Mouse (Mus musculus) hindbrain, embryonic 10.5 days (tissue): Measurements from ENCODE around the gene Gse1. TPM values are rescaled to one million over a fixed set of nuclear protein-coding genes. Genes with fewer than 3 reads are reported as not detected.

Source experiments
- DNase-seq: peaks from one replicate; pipeline ENCODE4 v3.0.0-alpha.2; 2017; ENCODE audit warnings: low spot score
- H3K27ac ChIP-seq: fragments of 300-500 bp; sonication (generic); 2 replicates; pipeline ENCODE4 v1.5.1; 2016; ENCODE audit warnings: mild to moderate bottlenecking, moderate library complexity
- H3K27me3 ChIP-seq: fragments of 300-500 bp; sonication (generic); 2 replicates; pipeline ENCODE4 v1.6.1; 2016; ENCODE audit warnings: mild to moderate bottlenecking; ENCODE audit not compliant: poor library complexity, insufficient read depth, severe bottlenecking
- H3K36me3 ChIP-seq: fragments of 300-500 bp; sonication (generic); 2 replicates; pipeline ENCODE4 v1.6.1; 2016; ENCODE audit warnings: mild to moderate bottlenecking, moderate library complexity
- H3K4me1 ChIP-seq: fragments of 300-500 bp; sonication (generic); replicated peaks from 2 replicates; pipeline ENCODE4 v1.6.1; 2016; ENCODE audit warnings: mild to moderate bottlenecking
- H3K4me3 ChIP-seq: fragments of 300-500 bp; sonication (generic); 2 replicates; pipeline ENCODE4 v1.5.1; 2016; ENCODE audit warnings: mild to moderate bottlenecking, moderate library complexity
- H3K9me3 ChIP-seq: fragments of 300-500 bp; sonication (generic); 2 replicates; pipeline ENCODE4 v1.6.1; 2016; ENCODE audit warnings: mild to moderate bottlenecking, moderate library complexity
- WGBS: fragments of 180-500 bp; shearing (Covaris S2); methylation state at CpG from one replicate; pipeline ENCODE4 v1.1.7; 2016; 5-methylcytosine and 5-hydroxymethylcytosine counted together
- polyA plus RNA-seq: library from polyadenylated mRNA; unstranded; fragments of >200 nt; fragmentation: Nextera tagmentation; extraction: Ambion mirVana; gene quantifications from 2 replicates; pipeline ENCODE4 v1.2.1, GENCODE M21; 2016

The Gse1 gene
- polyA plus RNA-seq, 1 experiment from 2014 or later, result 22.9 TPM

GRCm38 (mm10) chr8:120190810-120191413 lies 37.3 kb upstream of the Gse1 start:
- Histone ChIP-seq H3K27ac (peak overlapping the region; percentile 79), H3K9me3 (no peaks in the 10 kb centered on the region), H3K36me3 (no peaks in the 10 kb centered on the region), H3K27me3 (peaks cover 9% of the 10 kb centered on the region; the same call in 1 of the 2 replicates), H3K4me3 (peak overlapping the region; percentile 32), H3K4me1 (peaks cover 38% of the 10 kb centered on the region)
- WGBS, result 51% methylated on average over 20 of the region's 20 CpGs
- peak; percentile 53 for DNase-seq

- Histone ChIP-seq H3K4me1 (peaks cover 31% of the 10 kb centered on the region), H3K36me3 (no peaks in the 10 kb centered on the region), H3K27ac (peak overlapping the region; percentile 79), H3K9me3 (no peaks in the 10 kb centered on the region), H3K4me3 (no peak overlapping the region), H3K27me3 (peaks cover 7% of the 10 kb centered on the region; the same call in 1 of the 2 replicates)
- DNase-seq, result no peak
- WGBS, result 85% methylated on average over 5 of the region's 5 CpGs
Measured at GRCm38 (mm10) chr8:120191633-120192032, 36.6 kb upstream of the Gse1 start.

DNA sequence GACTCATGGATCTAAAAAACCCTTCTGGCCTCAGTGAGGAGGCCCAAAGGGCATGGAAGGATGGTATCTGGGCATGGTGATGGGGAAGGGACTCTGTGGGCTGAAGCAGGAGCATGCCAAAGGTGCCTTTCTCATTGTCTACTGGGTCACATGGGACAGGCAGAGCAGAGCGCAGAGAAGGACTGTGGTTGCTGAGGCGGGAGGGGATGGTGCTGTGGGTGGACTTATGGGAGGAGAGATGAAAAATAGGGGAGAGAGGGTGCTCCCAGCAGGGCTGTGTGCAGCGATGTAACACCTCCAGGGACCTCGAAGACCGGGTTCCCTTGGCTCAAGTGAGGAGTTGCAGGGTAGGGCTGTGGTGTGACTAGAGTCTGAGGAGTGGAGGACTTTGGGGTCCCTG lies 36.1 kb upstream of the Gse1 start:
- Histone ChIP-seq H3K36me3 (no peaks in the 10 kb centered on the region), H3K27ac (0 out of 2 replicates have a peak overlapping the region, but pooled peaks have one; percentile 17), H3K27me3 (peaks cover 7% of the 10 kb centered on the region; the same call in 1 of the 2 replicates), H3K9me3 (no peaks in the 10 kb centered on the region), H3K4me1 (peaks cover 26% of the 10 kb centered on the region), H3K4me3 (no peak overlapping the region)
- 94% methylated on average over 5 of the region's 5 CpGs for WGBS
- DNase-seq, result no peak

GRCm38 (mm10) chr8:120201351-120201750 lies 26.9 kb upstream of the Gse1 start:
- Histone ChIP-seq H3K4me1 (peaks cover 18% of the 10 kb centered on the region), H3K36me3 (no peaks in the 10 kb centered on the region), H3K27me3 (peaks cover 14% of the 10 kb centered on the region), H3K27ac (no peak overlapping the region), H3K4me3 (no peak overlapping the region), H3K9me3 (peaks cover 9% of the 10 kb centered on the region)
- WGBS, result 85% methylated on average over 6 of the region's 6 CpGs
- no peak for DNase-seq

DNA sequence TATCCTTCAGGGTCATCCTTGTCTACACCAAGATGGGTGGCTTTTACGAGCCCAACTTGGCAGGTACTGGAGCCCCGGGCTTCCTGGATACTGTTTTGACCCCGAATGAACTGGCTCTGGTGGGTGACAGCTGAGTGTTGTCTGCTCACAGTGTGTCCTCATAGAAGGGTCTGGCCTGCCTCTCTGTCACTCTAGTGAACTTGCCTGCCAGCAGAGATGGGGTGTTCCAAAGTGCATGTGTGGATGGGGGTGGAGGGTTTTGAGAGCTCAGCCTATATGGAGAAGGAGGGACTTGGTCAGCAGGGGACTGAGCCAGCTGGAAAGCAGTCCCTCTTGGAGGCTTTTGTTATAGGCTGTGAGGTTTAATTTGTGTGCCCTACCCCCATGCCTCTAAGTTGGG lies 25.7 kb upstream of the Gse1 start:
- 74% methylated on average over 3 of the region's 3 CpGs for WGBS
- Histone ChIP-seq H3K4me3 (no peak overlapping the region), H3K27ac (peak overlapping the region; percentile 2; the same call in 1 of the 2 replicates), H3K9me3 (peaks cover 9% of the 10 kb centered on the region), H3K4me1 (peaks cover 19% of the 10 kb centered on the region), H3K27me3 (peaks cover 14% of the 10 kb centered on the region), H3K36me3 (no peaks in the 10 kb centered on the region)
- no peak for DNase-seq

GRCm38 (mm10) chr8:120204736-120205360 lies 23.4 kb upstream of the Gse1 start:
- Histone ChIP-seq H3K27ac (peak overlapping the region; percentile 9; the same call in 1 of the 2 replicates), H3K27me3 (peaks cover 16% of the 10 kb centered on the region), H3K4me3 (no peak overlapping the region), H3K36me3 (no peaks in the 10 kb centered on the region), H3K9me3 (peaks cover 5% of the 10 kb centered on the region), H3K4me1 (peaks cover 29% of the 10 kb centered on the region)
- no peak for DNase-seq
- WGBS, result 75% methylated on average over 7 of the region's 7 CpGs

DNA sequence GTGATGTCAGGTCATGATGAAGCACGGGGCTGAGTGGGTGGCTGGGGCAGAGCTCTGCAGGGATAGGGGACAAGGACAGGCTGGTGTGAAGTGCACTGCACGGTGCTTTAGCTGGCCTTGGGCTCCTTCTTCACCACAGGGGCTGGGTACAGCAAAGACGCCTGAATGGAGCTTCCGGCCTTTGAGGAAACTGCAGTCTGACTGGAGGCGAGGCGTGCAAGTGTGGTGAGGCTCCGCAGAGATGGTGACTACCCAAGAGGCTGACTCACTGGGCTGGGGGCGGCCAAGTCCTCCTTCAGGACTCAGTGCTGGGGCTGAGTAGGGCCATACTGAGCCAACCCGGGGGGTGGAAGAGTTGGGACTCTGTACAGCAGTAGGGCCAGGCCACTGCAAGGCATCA lies 22.3 kb upstream of the Gse1 start:
- Histone ChIP-seq H3K27me3 (peaks cover 21% of the 10 kb centered on the region), H3K9me3 (no peaks in the 10 kb centered on the region), H3K36me3 (no peaks in the 10 kb centered on the region), H3K4me3 (no peak overlapping the region), H3K4me1 (peaks cover 40% of the 10 kb centered on the region), H3K27ac (peak overlapping the region; percentile 17; the same call in 1 of the 2 replicates)
- DNase-seq, result no peak
- 87% methylated on average over 9 of the region's 9 CpGs for WGBS

GRCm38 (mm10) chr8:120207364-120207763 lies 20.9 kb upstream of the Gse1 start:
- no peak for DNase-seq
- H3K4me1 ChIP-seq, result peaks cover 45% of the 10 kb centered on the region
- H3K36me3 ChIP-seq, result no peaks in the 10 kb centered on the region
- H3K27ac ChIP-seq, result peak overlapping the region; percentile 23; the same call in 1 of the 2 replicates
- peaks cover 21% of the 10 kb centered on the region for H3K27me3 ChIP-seq
- H3K4me3 ChIP-seq, result no peak overlapping the region
- no peaks in the 10 kb centered on the region for H3K9me3 ChIP-seq
- WGBS, result 85% methylated on average over 8 of the region's 8 CpGs

DNA sequence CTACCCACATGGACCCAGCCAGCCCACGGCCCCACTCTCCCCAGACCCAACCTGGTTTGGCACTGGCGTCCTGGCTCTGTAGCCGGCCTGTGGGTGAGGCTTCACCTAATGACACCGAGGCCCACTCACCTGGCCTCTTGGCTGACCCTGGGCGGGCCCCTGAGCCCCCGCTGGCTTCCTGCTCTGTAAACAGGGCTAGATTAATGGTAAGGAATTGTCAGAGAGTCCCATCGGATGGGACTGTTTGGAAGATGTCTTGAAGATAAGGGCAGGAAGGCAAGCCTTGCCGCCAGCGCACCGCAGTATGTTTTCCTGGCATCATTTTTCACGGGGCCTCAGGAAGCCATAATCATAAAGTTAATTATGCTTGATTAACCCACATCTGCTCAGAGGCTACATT lies 20.1 kb upstream of the Gse1 start:
- peaks cover 21% of the 10 kb centered on the region for H3K27me3 ChIP-seq
- no peaks in the 10 kb centered on the region for H3K36me3 ChIP-seq
- peak overlapping the region; percentile 23; the same call in 1 of the 2 replicates for H3K27ac ChIP-seq
- H3K9me3 ChIP-seq, result no peaks in the 10 kb centered on the region
- no peak overlapping the region for H3K4me3 ChIP-seq
- no peak for DNase-seq
- peaks cover 46% of the 10 kb centered on the region for H3K4me1 ChIP-seq
- WGBS, result 80% methylated on average over 11 of the region's 11 CpGs

DNA sequence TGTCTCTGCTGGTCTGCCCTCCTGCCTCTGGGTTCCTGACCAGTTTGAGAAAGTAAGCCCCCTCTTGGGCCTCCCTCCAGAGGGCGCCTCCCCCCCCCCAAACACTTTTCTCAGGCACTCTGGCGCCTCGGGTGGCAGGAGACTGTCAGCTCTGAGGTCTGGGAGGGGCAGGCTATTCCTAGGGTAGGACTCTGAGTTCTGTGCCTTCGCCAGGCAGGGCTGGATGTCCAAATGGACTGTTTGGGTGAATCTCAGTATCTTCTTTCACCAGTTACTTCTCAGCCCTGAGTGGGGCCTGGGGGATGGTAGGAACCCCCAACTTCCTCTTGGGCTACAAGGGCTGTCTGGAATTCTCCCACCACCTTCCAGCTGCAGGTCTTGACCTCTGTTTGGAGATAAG lies 16.9 kb upstream of the Gse1 start:
- 8% methylated on average over 4 of the region's 4 CpGs for WGBS
- no peaks in the 10 kb centered on the region for H3K36me3 ChIP-seq
- no peak overlapping the region for H3K4me3 ChIP-seq
- peak overlapping the region; percentile 71 for H3K27ac ChIP-seq
- peak; percentile 59 for DNase-seq
- H3K9me3 ChIP-seq, result no peaks in the 10 kb centered on the region
- H3K4me1 ChIP-seq, result peaks cover 65% of the 10 kb centered on the region
- peaks cover 7% of the 10 kb centered on the region for H3K27me3 ChIP-seq

DNA sequence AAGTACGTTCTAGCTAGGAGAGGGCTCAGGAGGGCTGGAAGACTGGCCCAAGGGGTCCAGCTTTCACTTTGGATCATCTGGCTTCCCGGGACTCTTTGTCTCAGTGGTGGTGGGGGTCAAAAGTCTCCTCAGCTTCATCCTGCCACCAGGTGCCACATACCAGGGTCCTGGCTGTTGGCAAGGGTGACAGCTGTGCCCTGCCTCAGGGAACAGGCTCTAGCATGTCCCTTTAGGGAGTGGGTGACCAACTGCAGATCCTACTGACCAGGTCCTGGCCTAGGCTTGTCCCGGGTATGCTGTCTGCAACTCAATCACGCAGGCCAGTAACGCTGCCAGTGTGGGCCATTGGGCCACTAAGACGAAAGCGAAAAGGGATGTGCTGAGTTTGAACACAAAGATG lies 15.7 kb upstream of the Gse1 start:
- Histone ChIP-seq H3K27me3 (peaks cover 7% of the 10 kb centered on the region), H3K27ac (0 out of 2 replicates have a peak overlapping the region, but pooled peaks have one; percentile 47), H3K9me3 (no peaks in the 10 kb centered on the region), H3K36me3 (no peaks in the 10 kb centered on the region), H3K4me1 (peaks cover 76% of the 10 kb centered on the region), H3K4me3 (no peak overlapping the region)
- no peak for DNase-seq
- 86% methylated on average over 7 of the region's 7 CpGs for WGBS

DNA sequence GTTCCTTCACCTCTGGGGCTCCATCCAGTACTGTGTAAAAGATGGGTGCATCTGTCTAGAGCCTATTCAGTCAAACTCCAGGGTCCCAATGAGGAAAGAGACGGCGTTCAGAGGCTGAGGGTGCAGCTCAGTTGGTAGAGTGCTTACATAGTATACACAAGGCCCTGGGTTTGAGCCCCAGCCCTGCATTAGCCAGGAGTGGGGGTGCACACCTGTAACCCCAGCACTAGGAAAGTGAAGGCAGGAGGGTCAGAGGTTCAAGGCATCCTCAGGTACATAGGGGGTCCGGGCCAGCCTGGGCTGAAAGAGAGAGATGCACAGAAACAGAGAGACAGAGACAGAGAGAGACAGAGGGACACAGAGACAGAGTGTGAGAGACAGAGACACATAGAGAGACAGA lies 15.0 kb upstream of the Gse1 start:
- no peaks in the 10 kb centered on the region for H3K36me3 ChIP-seq
- peaks cover 7% of the 10 kb centered on the region for H3K27me3 ChIP-seq
- peak overlapping the region; percentile 29; the same call in 1 of the 2 replicates for H3K27ac ChIP-seq
- DNase-seq, result no peak
- H3K9me3 ChIP-seq, result no peaks in the 10 kb centered on the region
- 92% methylated on average over 3 of the region's 3 CpGs for WGBS
- H3K4me3 ChIP-seq, result no peak overlapping the region
- H3K4me1 ChIP-seq, result peaks cover 76% of the 10 kb centered on the region

DNA sequence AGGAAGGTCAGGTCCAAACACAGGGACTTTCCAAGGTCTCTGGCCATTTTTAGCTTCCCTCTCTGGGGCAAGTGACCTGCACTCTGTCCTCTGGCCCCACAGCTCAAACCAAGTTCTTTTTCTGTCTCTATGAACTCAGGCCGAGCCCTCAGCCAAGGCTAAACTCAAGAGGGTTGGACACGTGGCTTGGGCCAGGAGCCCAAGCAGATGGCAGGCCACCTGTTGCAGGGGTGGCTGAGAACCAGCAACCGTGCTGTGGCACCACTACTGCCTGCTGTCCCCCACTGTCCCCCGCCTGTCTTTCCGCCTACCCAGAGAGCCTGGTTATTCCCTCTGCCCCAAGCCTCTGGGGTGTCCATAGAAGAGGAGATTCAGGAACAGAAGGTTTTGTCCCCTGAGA lies 14.3 kb upstream of the Gse1 start:
- Histone ChIP-seq H3K4me1 (peaks cover 77% of the 10 kb centered on the region), H3K27me3 (peaks cover 7% of the 10 kb centered on the region), H3K36me3 (no peaks in the 10 kb centered on the region), H3K9me3 (no peaks in the 10 kb centered on the region), H3K27ac (peak overlapping the region; percentile 50), H3K4me3 (no peak overlapping the region)
- 71% methylated on average over 5 of the region's 5 CpGs for WGBS
- DNase-seq, result no peak
